ENCODE assay signal across 14 mouse cellular contexts in genomic region chr4:140747978-140748377, GRCm38 (mm10). TPM values are rescaled to one million over a fixed set of nuclear protein-coding genes. Genes with fewer than 3 reads are reported as not detected.
A peak's percentile ranks its signal among the peaks of the same experiment; 100 is the strongest.
DNase-seq lines count a peak whose midpoint lies in the region; ATAC-seq and TF ChIP-seq lines count a peak whose summit lies in the region.
"Had no signal": no experiment of that assay in that cellular context is flagged by ENCODE, and none has a peak within 500 bp of the region (broad histone marks: within the 10 kb centered on the region; RNA-seq: fewer than 3 reads in every experiment).

No protein-coding gene starts in this region.

- DNase-seq in limb, embryonic 14.5 days (ENCODE audit: low spot score), result peak; percentile 16
- DNase-seq in limb, embryonic 10.5 days (ENCODE audit: low spot score), result no peak
- peak; percentile 27 for DNase-seq in embryonic facial prominence, embryonic 10.5 days (ENCODE audit: low spot score)
- DNase-seq in lung, postnatal 25 days (ENCODE audit: low spot score), result peak; percentile 10
- no peak for DNase-seq in spleen, adult 12 weeks (ENCODE audit: low spot score)
- DNase-seq: kidney, postnatal 14 days; right cerebral cortex, postnatal 4 days; thymus, adult 2 months had no signal

- no peak overlapping the region for H3K4me2 ChIP-seq in limb, embryonic 14.5 days (replicated peaks; ENCODE audit: low read depth, low read length, severe bottlenecking)
- peak overlapping the region; percentile 45 for H3K4me2 ChIP-seq in heart, embryonic 14.5 days (ENCODE audit: low read length)
- H3K4me2 ChIP-seq in liver, embryonic 12.5 days, result no peak overlapping the region

- no peaks in the 10 kb centered on the region for H3K36me3 ChIP-seq in limb, embryonic 14.5 days (ENCODE audit: control insufficient read depth, insufficient read depth, low read length)
- no peaks in the 10 kb centered on the region for H3K36me3 ChIP-seq in limb, embryonic 10.5 days
- H3K36me3 ChIP-seq in embryonic facial prominence, embryonic 10.5 days (replicated peaks), result no peaks in the 10 kb centered on the region
- no peaks in the 10 kb centered on the region for H3K36me3 ChIP-seq in heart, embryonic 14.5 days (ENCODE audit: control insufficient read depth, insufficient read depth, low read length)
- H3K36me3 ChIP-seq in liver, embryonic 12.5 days, result no peaks in the 10 kb centered on the region
- H3K36me3 ChIP-seq: G1E had no signal

- no peaks in the 10 kb centered on the region for H3K27me3 ChIP-seq in limb, embryonic 14.5 days (ENCODE audit: control insufficient read depth, insufficient read depth, low read length)
- H3K27me3 ChIP-seq in limb, embryonic 10.5 days (ENCODE audit: low read depth, poor library complexity, severe bottlenecking), result peaks cover 40% of the 10 kb centered on the region
- peaks cover 30% of the 10 kb centered on the region for H3K27me3 ChIP-seq in embryonic facial prominence, embryonic 10.5 days (replicated peaks; ENCODE audit: low read depth, poor library complexity, severe bottlenecking)
- no peaks in the 10 kb centered on the region for H3K27me3 ChIP-seq in heart, embryonic 14.5 days (ENCODE audit: control insufficient read depth, insufficient read depth, low read length)
- H3K27me3 ChIP-seq in liver, embryonic 12.5 days (replicated peaks), result peaks cover 42% of the 10 kb centered on the region

- peaks cover 4% of the 10 kb centered on the region; the same call in 1 of the 2 replicates for H3K4me1 ChIP-seq in limb, embryonic 14.5 days (ENCODE audit: control insufficient read depth, insufficient read depth, low read length)
- H3K4me1 ChIP-seq in limb, embryonic 10.5 days, result peaks cover 22% of the 10 kb centered on the region
- peaks cover 30% of the 10 kb centered on the region for H3K4me1 ChIP-seq in embryonic facial prominence, embryonic 10.5 days
- peaks cover 15 to 28% of the 10 kb centered on the region in 2 experiments for H3K4me1 ChIP-seq in heart, embryonic 14.5 days (ENCODE audit: control insufficient read depth in 2 of 2, insufficient read depth in 2 of 2, low read length in 2 of 2)
- H3K4me1 ChIP-seq in liver, embryonic 12.5 days, result peaks cover 10% of the 10 kb centered on the region

- H3K4me3 ChIP-seq in limb, embryonic 14.5 days (replicated peaks; ENCODE audit: low read length), result no peak overlapping the region
- H3K4me3 ChIP-seq in limb, embryonic 10.5 days, result no peak overlapping the region
- H3K4me3 ChIP-seq in embryonic facial prominence, embryonic 10.5 days, result no peak overlapping the region
- H3K4me3 ChIP-seq in heart, embryonic 14.5 days (ENCODE audit: control insufficient read depth in 1 of 2, insufficient read depth in 1 of 2, low read depth in 1 of 2, low read length in 2 of 2), result no peak overlapping the region
- no peak overlapping the region for H3K4me3 ChIP-seq in liver, embryonic 12.5 days
- H3K4me3 ChIP-seq: megakaryocyte, embryonic 14.5 days had no signal

- 0 out of 2 replicates have a peak overlapping the region, but pooled peaks have one; percentile 2 for H3K9ac ChIP-seq in limb, embryonic 14.5 days (ENCODE audit: low read depth, low read length, severe bottlenecking)
- peak overlapping the region; percentile 62 for H3K9ac ChIP-seq in heart, embryonic 14.5 days (ENCODE audit: low read length)
- no peak overlapping the region for H3K9ac ChIP-seq in liver, embryonic 12.5 days

- TF ChIP-seq POLR2A in limb, embryonic 14.5 days (IDR thresholded peaks at IDR 0.05; ENCODE audit: borderline replicate concordance, extremely low read depth, insufficient read depth, insufficient read length), result no peak

- no peaks in the 10 kb centered on the region for H3K9me3 ChIP-seq in limb, embryonic 14.5 days (ENCODE audit: control insufficient read depth, low read length)
- H3K9me3 ChIP-seq in limb, embryonic 10.5 days (replicated peaks), result no peaks in the 10 kb centered on the region
- no peaks in the 10 kb centered on the region for H3K9me3 ChIP-seq in embryonic facial prominence, embryonic 10.5 days
- no peaks in the 10 kb centered on the region for H3K9me3 ChIP-seq in heart, embryonic 14.5 days (ENCODE audit: control insufficient read depth, low read length)
- no peaks in the 10 kb centered on the region for H3K9me3 ChIP-seq in liver, embryonic 12.5 days (replicated peaks)
- H3K9me3 ChIP-seq: G1E; megakaryocyte, embryonic 14.5 days had no signal

- H3K27ac ChIP-seq in limb, embryonic 14.5 days (replicated peaks; ENCODE audit: low read depth, low read length), result no peak overlapping the region
- H3K27ac ChIP-seq in limb, embryonic 10.5 days, result no peak overlapping the region
- H3K27ac ChIP-seq in embryonic facial prominence, embryonic 10.5 days (replicated peaks), result 0 out of 2 replicates have a peak overlapping the region, but pooled peaks have one; percentile 31
- peak overlapping the region; percentile 86 to 92 for H3K27ac ChIP-seq in heart, embryonic 14.5 days (replicated peaks in 1 of 2; ENCODE audit: control insufficient read depth in 1 of 2, insufficient read depth in 1 of 2, low read depth in 2 of 2, low read length in 2 of 2)
- H3K27ac ChIP-seq in liver, embryonic 12.5 days, result no peak overlapping the region

- no peak for ATAC-seq in limb, embryonic 14.5 days (ENCODE audit: low FRiP score, low read depth)
- peak; percentile 79 for ATAC-seq in heart, embryonic 14.5 days (ENCODE audit: insufficient number of reproducible peaks, insufficient read depth, low FRiP score, low read depth)
- no peak for ATAC-seq in liver, embryonic 12.5 days

- 16% methylated on average over 12 of the region's 12 CpGs for WGBS in limb, embryonic 14.5 days
- WGBS in limb, embryonic 10.5 days, result 25% methylated on average over 12 of the region's 12 CpGs
- 36% methylated on average over 12 of the region's 12 CpGs for WGBS in embryonic facial prominence, embryonic 10.5 days
- 6% methylated on average over 12 of the region's 12 CpGs for whole genome bisulfite sequencing in heart, embryonic 14.5 days
- 19% methylated on average over 12 of the region's 12 CpGs for WGBS in liver, embryonic 12.5 days (ENCODE audit: insufficient replicate concordance)

RNA-seq across cellular contexts. Expression of gene Padi6, which starts 5.5 kb away (rescaled TPM):
- polyA plus RNA-seq in limb, embryonic 14.5 days (2012; rRNA removed), result not detected in 2 replicates
- not detected in 2 replicates for polyA plus RNA-seq in limb, embryonic 14.5 days (2014; fragmentation: Nextera tagmentation; extraction: Ambion mirVana)
- not detected in 2 replicates for polyA plus RNA-seq in limb, embryonic 10.5 days (2016; fragmentation: Nextera tagmentation; extraction: Ambion mirVana)
- polyA plus RNA-seq in embryonic facial prominence, embryonic 10.5 days (2016; fragmentation: Nextera tagmentation; extraction: Ambion mirVana), result not detected in 2 replicates
- polyA plus RNA-seq in heart, embryonic 14.5 days (2014; fragmentation: Nextera tagmentation; extraction: Ambion mirVana), result not detected in 2 replicates
- not detected in 2 replicates for polyA plus RNA-seq in liver, embryonic 12.5 days (2016; fragmentation: Nextera tagmentation; extraction: Ambion mirVana)
- polyA plus RNA-seq: embryonic facial prominence, embryonic 11.5 days; G1E; neural tube, embryonic 11.5 days had no signal

RNA-seq across cellular contexts. Expression of gene Padi4, which starts 26.1 kb away (rescaled TPM):
- 0.10 and 0.11 TPM in 2 replicates for polyA plus RNA-seq in limb, embryonic 14.5 days (2012; rRNA removed)
- not detected in 2 replicates for polyA plus RNA-seq in limb, embryonic 14.5 days (2014; fragmentation: Nextera tagmentation; extraction: Ambion mirVana)
- polyA plus RNA-seq in limb, embryonic 10.5 days (2016; fragmentation: Nextera tagmentation; extraction: Ambion mirVana), result 0.08 TPM in 1 of 2 replicates, not detected in the other
- 0.30 and 0.49 TPM in 2 replicates for polyA plus RNA-seq in embryonic facial prominence, embryonic 10.5 days (2016; fragmentation: Nextera tagmentation; extraction: Ambion mirVana)
- polyA plus RNA-seq in heart, embryonic 14.5 days (2014; fragmentation: Nextera tagmentation; extraction: Ambion mirVana), result 1.9 and 2.1 TPM in 2 replicates
- polyA plus RNA-seq in liver, embryonic 12.5 days (2016; fragmentation: Nextera tagmentation; extraction: Ambion mirVana), result 0.63 and 0.91 TPM in 2 replicates

RNA-seq across cellular contexts. Expression of gene Rcc2, which starts 47.6 kb away (rescaled TPM):
- polyA plus RNA-seq in limb, embryonic 14.5 days (2012; rRNA removed), result 119 and 145 TPM in 2 replicates
- polyA plus RNA-seq in limb, embryonic 14.5 days (2014; fragmentation: Nextera tagmentation; extraction: Ambion mirVana), result 47.8 and 57.2 TPM in 2 replicates
- 70.6 and 95.2 TPM in 2 replicates for polyA plus RNA-seq in limb, embryonic 10.5 days (2016; fragmentation: Nextera tagmentation; extraction: Ambion mirVana)
- polyA plus RNA-seq in embryonic facial prominence, embryonic 10.5 days (2016; fragmentation: Nextera tagmentation; extraction: Ambion mirVana), result 54.4 and 59.8 TPM in 2 replicates
- 15.1 and 16.1 TPM in 2 replicates for polyA plus RNA-seq in heart, embryonic 14.5 days (2014; fragmentation: Nextera tagmentation; extraction: Ambion mirVana)
- 100 and 102 TPM in 2 replicates for polyA plus RNA-seq in liver, embryonic 12.5 days (2016; fragmentation: Nextera tagmentation; extraction: Ambion mirVana)

Comparison
In these comparisons a context has a peak if more than half of its experiments do, and no peak if none do; other contexts are left out.
1. DNase-seq: peak in limb, embryonic 14.5 days (single experiment), embryonic facial prominence, embryonic 10.5 days (single experiment) and lung, postnatal 25 days (single experiment); none in limb, embryonic 10.5 days (single experiment) and spleen, adult 12 weeks (single experiment).
2. H3K27ac ChIP-seq: peak in embryonic facial prominence, embryonic 10.5 days (single experiment) and heart, embryonic 14.5 days (2 of 2); none in limb, embryonic 14.5 days (single experiment), limb, embryonic 10.5 days (single experiment) and liver, embryonic 12.5 days (single experiment).